Comparison of ENCODE assay signal across 15 mouse cellular contexts in genomic region chr2:10004960-10005621, GRCm38 (mm10). TPM values are rescaled to one million over a fixed set of nuclear protein-coding genes. Genes with fewer than 3 reads are reported as not detected.
DNase-seq lines count a peak whose midpoint lies in the region; ATAC-seq lines count a peak whose summit lies in the region.
"Had no signal": no experiment of that assay in that cellular context is flagged by ENCODE, and none has a peak within 500 bp of the region (broad histone marks: within the 10 kb centered on the region; RNA-seq: fewer than 3 reads in every experiment).

No protein-coding gene starts in this region.

- ATAC-seq in kidney, embryonic 16.5 days (ENCODE audit: low FRiP score, low TSS enrichment) = no peak; the same call in 1 of the 2 replicates
- ATAC-seq in granulocyte monocyte progenitor cell, adult 5-6 weeks (replicated peaks; ENCODE audit: poor library complexity, severe bottlenecking) = peak; percentile 66
- peak; percentile 76 for ATAC-seq in megakaryocyte, adult 5-6 weeks (ENCODE audit: poor library complexity, severe bottlenecking)
- ATAC-seq: forebrain, postnatal 0 days had no signal

- WGBS in kidney, embryonic 16.5 days = 78% methylated on average over 8 of the region's 8 CpGs

- no peaks in the 10 kb centered on the region for H3K9me3 ChIP-seq in kidney, embryonic 16.5 days (ENCODE audit: low read length)
- H3K9me3 ChIP-seq: embryonic facial prominence, embryonic 10.5 days; hindbrain, embryonic 15.5 days; limb, embryonic 10.5 days; liver, embryonic 13.5 days had no signal

- no peak overlapping the region for H3K9ac ChIP-seq in kidney, embryonic 16.5 days (replicated peaks; ENCODE audit: low read length)
- H3K9ac ChIP-seq: forebrain, postnatal 0 days; hindbrain, embryonic 15.5 days; liver, embryonic 13.5 days had no signal

- H3K4me2 ChIP-seq in kidney, embryonic 16.5 days (replicated peaks; ENCODE audit: low read depth, low read length) = no peak overlapping the region
- H3K4me2 ChIP-seq: hindbrain, embryonic 15.5 days; liver, embryonic 13.5 days had no signal

- H3K27ac ChIP-seq in kidney, embryonic 16.5 days (ENCODE audit: low read length) = no peak overlapping the region
- H3K27ac ChIP-seq: embryonic facial prominence, embryonic 10.5 days; hindbrain, embryonic 15.5 days; limb, embryonic 10.5 days; liver, embryonic 13.5 days had no signal

- intact Hi-C loops in left cerebral cortex, postnatal 4 days (cut with DNase I) = loop anchor here (5.0 to 10.0 kb wide), 3 partner anchors 930 to 1328 kb away; no protein-coding TSS in a partner anchor

- no peaks in the 10 kb centered on the region for H3K27me3 ChIP-seq in kidney, embryonic 16.5 days (ENCODE audit: insufficient read depth, low read length)
- H3K27me3 ChIP-seq: hindbrain, embryonic 15.5 days; liver, embryonic 13.5 days had no signal

- H3K4me1 ChIP-seq in kidney, embryonic 16.5 days (ENCODE audit: insufficient read depth, low read length) = 0 out of 2 replicates have a peak, but pooled peaks cover 10% of the 10 kb centered on the region

- no peak overlapping the region for H3K4me3 ChIP-seq in kidney, embryonic 16.5 days (ENCODE audit: low read length)
- H3K4me3 ChIP-seq: embryonic facial prominence, embryonic 10.5 days; hindbrain, embryonic 15.5 days; limb, embryonic 10.5 days; liver, embryonic 13.5 days had no signal

- DNase-seq in kidney, adult 18-20 months = peak; percentile 22
- DNase-seq in MEL-GATA-1-ER (ENCODE audit: extremely low read depth, low read depth) = peak; percentile 31
- DNase-seq in left cerebral cortex, postnatal 4 days = no peak
- no peak for DNase-seq in cerebellum, postnatal 14 days
- DNase-seq: adrenal gland, adult 2 months; cerebellum, adult 8-10 months; forebrain, postnatal 0 days; gastrocnemius, postnatal 10 days; liver, embryonic 13.5 days had no signal

- H3K36me3 ChIP-seq in kidney, embryonic 16.5 days (ENCODE audit: insufficient read depth, low read length) = no peaks in the 10 kb centered on the region
- H3K36me3 ChIP-seq: embryonic facial prominence, embryonic 10.5 days; hindbrain, embryonic 15.5 days; limb, embryonic 10.5 days; liver, embryonic 13.5 days had no signal

RNA-seq across cellular contexts. Expression of gene Taf3, which starts 43.3 kb away (rescaled TPM):
- 15.4 and 17.7 TPM in 2 replicates for polyA plus RNA-seq in kidney, embryonic 16.5 days (2015; fragmentation: Nextera tagmentation; extraction: Ambion mirVana)
- 17.3 and 21.4 TPM in 2 replicates for total RNA-seq in granulocyte monocyte progenitor cell, adult 5-6 weeks (2014; fragmentation: Nextera tagmentation)
- 8.7 and 9.0 TPM in 2 replicates for total RNA-seq in granulocyte monocyte progenitor cell, adult 5-6 weeks (2017)
- 12.5 and 13.3 TPM in 2 replicates for total RNA-seq in megakaryocyte, adult 5-6 weeks (2015)
- 8.7 and 12.6 TPM in 2 replicates for total RNA-seq in megakaryocyte, adult 5-6 weeks (2017)
- total RNA-seq in left cerebral cortex, postnatal 4 days (2021) = 10 to 100 TPM; 12.0 to 14.0 TPM

Comparison
In these comparisons a context has a peak if more than half of its experiments do, and no peak if none do; other contexts are left out.
1. DNase-seq: peak in kidney, adult 18-20 months (single experiment) and MEL-GATA-1-ER (single experiment); none in left cerebral cortex, postnatal 4 days (single experiment) and cerebellum, postnatal 14 days (0 of 2).